Mouse (Mus musculus) erythroblast, embryonic 14.5 days (primary cell): ENCODE results near the gene Ube2s.

Experiments used
- GATA1 ChIP-seq: IDR thresholded peaks from 2 replicates; pipeline ENCODE4 v1.6.1; 2012; ENCODE audit warnings: low read length, inconsistent platforms, mixed read lengths
- TAL1 ChIP-seq: IDR thresholded peaks from 3 replicates; pipeline ENCODE4 v1.6.1; 2012; ENCODE audit warnings: low read length, inconsistent platforms, mixed read lengths

DNA sequence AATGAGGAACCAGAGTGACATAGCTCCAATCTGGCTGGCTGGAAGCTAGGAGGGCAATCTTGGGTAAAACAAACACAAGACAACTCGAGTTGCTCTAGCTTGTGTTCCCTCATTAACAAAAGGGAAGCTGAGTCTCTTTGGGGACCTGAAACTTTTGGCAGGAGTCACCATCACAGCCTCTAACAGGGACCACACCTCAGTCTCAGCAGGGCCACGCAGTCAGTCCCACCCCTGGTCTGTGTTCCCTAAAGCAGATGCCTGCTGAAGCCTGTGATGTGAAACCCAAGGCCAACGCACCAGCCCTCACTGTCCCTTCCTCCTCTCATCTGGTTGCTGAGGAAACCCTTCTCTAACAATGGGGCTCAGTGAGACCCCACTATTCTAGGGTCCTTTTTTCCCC is 30.3 kb downstream of the Ube2s start:
- TF ChIP-seq TAL1 (no peak), GATA1 (no peak)
